Mouse (Mus musculus) thymus, postnatal 4 days (tissue): ENCODE measurements around the gene Otof.

Source experiments
- DNase-seq: peaks from one replicate; pipeline ENCODE4 v3.0.0; 2021

The Otof gene

GRCm38 (mm10) chr5:30341601-30342365 is 119.9 kb downstream of the Otof start:
- DNase-seq = peak; percentile 64

- DNase-seq = no peak
Measured at GRCm38 (mm10) chr5:30340815-30341214, 120.9 kb downstream of the Otof start.
